Mouse (Mus musculus): ENCODE measurements around the gene Ppp2r5a. TPM values are rescaled to one million over a fixed set of nuclear protein-coding genes. Genes with fewer than 3 reads are reported as not detected.

Gene Ppp2r5a
- polyA plus RNA-seq, 1 experiment from 2014 or later, result 8.6 TPM

DNA sequence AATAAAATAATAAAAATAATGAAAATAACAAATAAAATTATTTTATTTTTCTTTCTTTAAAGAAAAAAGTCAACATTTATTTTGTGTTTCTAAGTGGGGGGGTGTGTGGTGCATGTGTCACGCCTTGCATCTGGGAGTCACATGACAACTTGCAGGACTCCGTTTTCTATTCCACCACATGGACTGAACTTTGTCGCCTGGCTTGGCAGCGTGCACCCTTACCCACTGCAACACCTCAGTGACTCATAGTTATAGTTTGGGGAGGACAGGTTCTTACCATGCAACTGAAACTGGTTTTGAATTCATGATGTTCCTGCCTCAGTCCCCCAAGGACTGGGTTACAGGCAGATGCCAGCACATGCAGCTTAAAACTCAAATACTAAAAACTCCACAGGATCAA lies 34.9 kb downstream of the Ppp2r5a start:
- no peaks in the 10 kb centered on the region for H3K27me3 ChIP-seq
- H3K27ac ChIP-seq (replicated peaks), result no peak overlapping the region
- no peaks in the 10 kb centered on the region for H3K36me3 ChIP-seq
- WGBS, result 94% methylated on average over 4 of the region's 4 CpGs
- no peak overlapping the region for H3K9ac ChIP-seq
- H3K4me2 ChIP-seq, result no peak overlapping the region
- no peak for ATAC-seq (ENCODE audit: low read depth)
- no peaks in the 10 kb centered on the region for H3K9me3 ChIP-seq
- H3K4me1 ChIP-seq (replicated peaks), result no peaks in the 10 kb centered on the region
- no peak overlapping the region for H3K4me3 ChIP-seq

- no peak for ATAC-seq (ENCODE audit: low read depth)
- Histone ChIP-seq H3K27me3 (no peaks in the 10 kb centered on the region), H3K27ac (replicated peaks) (no peak overlapping the region), H3K4me1 (replicated peaks) (no peaks in the 10 kb centered on the region), H3K4me2 (no peak overlapping the region), H3K9me3 (no peaks in the 10 kb centered on the region), H3K9ac (no peak overlapping the region), H3K4me3 (no peak overlapping the region), H3K36me3 (0 out of 2 replicates have a peak, but pooled peaks cover 5% of the 10 kb centered on the region)
- WGBS, result 74% methylated on average over 4 of the region's 4 CpGs
Observed at GRCm38 (mm10) chr1:191364477-191364876, 38.6 kb downstream of the Ppp2r5a start.

- Histone ChIP-seq H3K27ac (replicated peaks) (no peak overlapping the region), H3K4me2 (no peak overlapping the region), H3K4me3 (no peak overlapping the region), H3K27me3 (no peaks in the 10 kb centered on the region), H3K9me3 (no peaks in the 10 kb centered on the region), H3K4me1 (replicated peaks) (no peaks in the 10 kb centered on the region), H3K9ac (no peak overlapping the region), H3K36me3 (peaks cover 17% of the 10 kb centered on the region)
- WGBS, result 92% methylated on average over 6 of the region's 6 CpGs
- no peak for ATAC-seq (ENCODE audit: low read depth)
Observed at GRCm38 (mm10) chr1:191362412-191362811, 40.7 kb downstream of the Ppp2r5a start.

DNA sequence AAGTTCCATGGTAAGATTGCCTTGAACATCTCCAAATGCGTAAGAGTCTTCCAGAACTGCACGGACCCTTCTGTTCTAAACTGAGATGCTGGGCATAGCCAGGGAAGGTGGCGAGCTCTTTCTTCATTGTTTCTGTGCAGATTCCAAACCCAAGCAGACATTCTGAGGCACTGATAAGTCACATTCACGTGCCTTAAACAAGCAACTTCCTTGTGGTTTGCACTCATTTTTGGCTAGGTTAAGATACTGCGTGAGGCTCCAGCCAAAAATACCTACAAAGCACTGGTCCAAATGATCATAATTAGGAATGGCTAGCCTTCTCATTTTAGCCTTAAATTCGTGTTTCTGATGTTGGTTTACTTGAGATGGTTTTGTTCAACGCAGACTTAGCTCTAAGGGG lies 43.6 kb downstream of the Ppp2r5a start:
- WGBS, result 94% methylated on average over 7 of the region's 7 CpGs

GRCm38 (mm10) chr1:191356936-191357335 lies 46.1 kb downstream of the Ppp2r5a start:
- H3K9ac ChIP-seq, result no peak overlapping the region
- no peaks in the 10 kb centered on the region for H3K9me3 ChIP-seq
- no peak overlapping the region for H3K27ac ChIP-seq (replicated peaks)
- no peak overlapping the region for H3K4me2 ChIP-seq
- ATAC-seq (ENCODE audit: low read depth), result no peak
- peaks cover 61% of the 10 kb centered on the region for H3K36me3 ChIP-seq
- 100% methylated on average over 1 of the region's 1 CpGs for WGBS
- 0 out of 2 replicates have a peak, but pooled peaks cover 3% of the 10 kb centered on the region for H3K4me1 ChIP-seq (replicated peaks)
- H3K27me3 ChIP-seq, result no peaks in the 10 kb centered on the region
- no peak overlapping the region for H3K4me3 ChIP-seq

More for the DNA sequence above, 43.6 kb downstream of the Ppp2r5a start:
- Histone ChIP-seq H3K4me1 (replicated peaks) (no peaks in the 10 kb centered on the region), H3K27me3 (no peaks in the 10 kb centered on the region), H3K36me3 (peaks cover 44% of the 10 kb centered on the region), H3K9ac (no peak overlapping the region), H3K4me3 (no peak overlapping the region), H3K9me3 (no peaks in the 10 kb centered on the region), H3K27ac (replicated peaks) (no peak overlapping the region), H3K4me2 (no peak overlapping the region)
- no peak for ATAC-seq (ENCODE audit: low read depth)

DNA sequence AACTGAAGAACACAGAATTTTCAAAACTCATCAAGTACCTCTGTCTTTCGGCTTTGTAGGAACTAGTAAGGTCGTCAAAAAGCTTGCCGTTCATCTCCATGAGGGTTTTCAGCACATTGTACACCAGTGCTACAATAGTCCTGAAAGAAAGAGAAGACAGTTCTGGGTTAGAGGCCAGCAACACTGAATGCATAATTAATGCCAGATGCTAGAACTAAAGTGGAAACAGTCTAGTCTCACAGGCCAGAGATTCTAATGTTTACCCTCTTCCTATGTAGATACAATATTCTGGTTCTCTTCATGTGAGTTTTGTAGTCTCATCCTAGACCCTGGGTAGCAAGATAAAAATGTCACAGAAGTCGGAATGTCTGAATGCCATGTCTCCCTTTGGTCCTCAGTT lies 49.2 kb downstream of the Ppp2r5a start:
- Histone ChIP-seq H3K4me3 (no peak overlapping the region), H3K4me1 (replicated peaks) (0 out of 2 replicates have a peak, but pooled peaks cover 3% of the 10 kb centered on the region), H3K27me3 (no peaks in the 10 kb centered on the region), H3K4me2 (no peak overlapping the region), H3K36me3 (peaks cover 83% of the 10 kb centered on the region), H3K9me3 (no peaks in the 10 kb centered on the region), H3K27ac (replicated peaks) (no peak overlapping the region), H3K9ac (no peak overlapping the region)
- 70% methylated on average over 4 of the region's 4 CpGs for WGBS
- no peak for ATAC-seq (ENCODE audit: low read depth)

- Histone ChIP-seq H3K4me2 (no peak overlapping the region), H3K36me3 (peaks cover 86% of the 10 kb centered on the region), H3K27me3 (no peaks in the 10 kb centered on the region), H3K4me1 (replicated peaks) (0 out of 2 replicates have a peak, but pooled peaks cover 3% of the 10 kb centered on the region), H3K27ac (replicated peaks) (0 out of 2 replicates have a peak overlapping the region, but pooled peaks have one; percentile 28), H3K4me3 (no peak overlapping the region), H3K9ac (no peak overlapping the region), H3K9me3 (no peaks in the 10 kb centered on the region)
- no peak for ATAC-seq (ENCODE audit: low read depth)
- 60% methylated on average over 14 of the region's 14 CpGs for WGBS
Observed at GRCm38 (mm10) chr1:191352786-191353488, 50.1 kb downstream of the Ppp2r5a start.

- no peak overlapping the region for H3K27ac ChIP-seq (replicated peaks)
- WGBS, result 94% methylated on average over 5 of the region's 5 CpGs
- no peaks in the 10 kb centered on the region for H3K27me3 ChIP-seq
- no peak for ATAC-seq (ENCODE audit: low read depth)
- H3K9ac ChIP-seq, result no peak overlapping the region
- no peaks in the 10 kb centered on the region for H3K9me3 ChIP-seq
- H3K4me3 ChIP-seq, result no peak overlapping the region
- H3K4me1 ChIP-seq (replicated peaks), result 0 out of 2 replicates have a peak, but pooled peaks cover 3% of the 10 kb centered on the region
- H3K36me3 ChIP-seq, result peaks cover 87% of the 10 kb centered on the region
- no peak overlapping the region for H3K4me2 ChIP-seq
Observed at GRCm38 (mm10) chr1:191350355-191350754, 52.7 kb downstream of the Ppp2r5a start.

DNA sequence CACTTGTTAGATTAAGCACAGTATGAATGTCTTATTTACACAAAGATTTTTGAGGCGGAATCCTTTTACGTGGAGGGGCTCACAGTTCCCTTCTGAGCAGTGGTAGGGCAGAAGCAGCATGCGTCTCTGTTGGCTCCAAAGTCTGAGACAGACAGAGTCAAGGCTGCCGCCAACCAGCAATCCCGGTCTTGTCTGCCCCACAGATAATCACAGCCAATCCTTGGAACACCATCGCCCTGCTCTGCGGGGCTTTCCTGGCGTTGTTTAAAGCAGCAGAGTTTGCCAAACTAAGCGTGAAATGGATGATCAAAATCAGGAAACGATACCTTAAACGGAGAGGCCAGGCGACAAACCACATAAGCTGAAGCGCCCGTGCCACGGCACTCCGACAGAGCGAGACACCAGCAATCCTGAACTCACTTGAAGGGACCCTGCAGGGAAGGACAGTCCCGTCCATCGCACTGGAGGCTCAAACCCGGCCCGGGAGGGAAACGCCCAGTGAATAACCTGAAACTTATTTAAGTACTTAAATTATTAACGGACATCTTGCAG lies 53.5 kb downstream of the Ppp2r5a start:
- no peaks in the 10 kb centered on the region for H3K9me3 ChIP-seq

GRCm38 (mm10) chr1:191348996-191349395 lies 54.1 kb downstream of the Ppp2r5a start:
- ATAC-seq (ENCODE audit: low read depth), result no peak
- Histone ChIP-seq H3K9me3 (no peaks in the 10 kb centered on the region), H3K4me1 (replicated peaks) (0 out of 2 replicates have a peak, but pooled peaks cover 3% of the 10 kb centered on the region), H3K4me2 (no peak overlapping the region), H3K27ac (replicated peaks) (no peak overlapping the region), H3K9ac (no peak overlapping the region), H3K27me3 (no peaks in the 10 kb centered on the region), H3K4me3 (no peak overlapping the region), H3K36me3 (peaks cover 86% of the 10 kb centered on the region)
- 77% methylated on average over 5 of the region's 5 CpGs for WGBS

More for the DNA sequence above, 53.5 kb downstream of the Ppp2r5a start:
- H3K9ac ChIP-seq, result no peak overlapping the region
- WGBS, result 91% methylated on average over 23 of the region's 23 CpGs
- H3K4me1 ChIP-seq (replicated peaks), result 0 out of 2 replicates have a peak, but pooled peaks cover 3% of the 10 kb centered on the region
- no peaks in the 10 kb centered on the region for H3K27me3 ChIP-seq
- no peak overlapping the region for H3K27ac ChIP-seq (replicated peaks)
- ATAC-seq (ENCODE audit: low read depth), result no peak
- H3K4me3 ChIP-seq, result no peak overlapping the region
- peaks cover 87% of the 10 kb centered on the region for H3K36me3 ChIP-seq
- no peak overlapping the region for H3K4me2 ChIP-seq

DNA sequence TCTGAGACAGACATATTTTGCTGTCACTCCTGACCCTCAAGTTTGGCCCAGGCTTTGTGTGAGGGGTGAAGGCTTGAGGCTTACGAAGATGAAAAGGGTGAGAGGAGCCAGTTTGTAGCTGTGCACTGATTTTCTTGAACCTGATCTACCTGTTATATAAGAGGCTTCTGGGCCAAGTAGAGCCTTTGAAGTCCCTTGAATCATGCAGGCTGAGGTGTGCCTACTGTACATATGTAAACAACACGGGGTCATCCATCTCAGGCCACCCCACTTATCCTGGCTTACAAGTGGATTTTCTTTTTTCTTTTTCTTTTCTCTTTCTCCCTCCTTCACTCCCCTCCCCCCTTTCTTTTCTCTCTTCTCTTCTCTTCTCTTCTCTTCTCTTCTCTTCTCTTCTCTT lies 54.5 kb downstream of the Ppp2r5a start:
- H3K27ac ChIP-seq (replicated peaks), result no peak overlapping the region
- no peak overlapping the region for H3K4me2 ChIP-seq
- no peak for ATAC-seq (ENCODE audit: low read depth)
- H3K36me3 ChIP-seq, result peaks cover 86% of the 10 kb centered on the region
- 0 out of 2 replicates have a peak, but pooled peaks cover 3% of the 10 kb centered on the region for H3K4me1 ChIP-seq (replicated peaks)
- no peak overlapping the region for H3K9ac ChIP-seq
- no peaks in the 10 kb centered on the region for H3K9me3 ChIP-seq
- H3K27me3 ChIP-seq, result no peaks in the 10 kb centered on the region
- 89% methylated on average over 2 of the region's 2 CpGs for WGBS
- no peak overlapping the region for H3K4me3 ChIP-seq

- H3K4me3 ChIP-seq, result no peak overlapping the region
- no peak overlapping the region for H3K27ac ChIP-seq (replicated peaks)
- no peak for ATAC-seq (ENCODE audit: low read depth)
- no peak overlapping the region for H3K4me2 ChIP-seq
- no peaks in the 10 kb centered on the region for H3K27me3 ChIP-seq
- H3K36me3 ChIP-seq, result peaks cover 89% of the 10 kb centered on the region
- no peaks in the 10 kb centered on the region for H3K4me1 ChIP-seq (replicated peaks)
- no peaks in the 10 kb centered on the region for H3K9me3 ChIP-seq
- WGBS, result 92% methylated on average over 8 of the region's 8 CpGs
- H3K9ac ChIP-seq, result no peak overlapping the region
Observed at GRCm38 (mm10) chr1:191347602-191348001, 55.5 kb downstream of the Ppp2r5a start.

Measured in neural tube, embryonic 13.5 days (tissue).